Mouse (Mus musculus): ENCODE measurements at regions not wholly inside any gene's neighbourhood (a gene's known extent, or its start where the extent isn't known, plus 50 kb on each side); places are given as distances from the start of the nearest gene placed in this dataset.

GRCm38 (mm10) chr8:15189079-15189612, 143.3 kb upstream of the BB014433 start:
- TF ChIP-seq EP300 (optimal IDR thresholded peaks at IDR 0.05) (no peak), CTCF (IDR thresholded peaks at IDR 0.05; ENCODE audit: low read depth) (no peak)

All from stomach, postnatal 0 days (tissue).